Mouse (Mus musculus): ENCODE data around the gene Tmed3. TPM values are rescaled to one million over a fixed set of nuclear protein-coding genes. Genes with fewer than 3 reads are reported as not detected.

Tmed3 gene
- 10 to 100 TPM; 24.0 to 31.5 TPM for total RNA-seq (2021)
- long read RNA-seq, experiment 1, transcript Tmed3-201 (3 exons, 1,346 nt): major isoform, 30 of 30 reads
- long read RNA-seq, experiment 1, partial matches to known transcripts: 0 of 30 reads
- long read RNA-seq, experiment 1, other reads (novel, unspliced or antisense): 0 of 30 reads
- long read RNA-seq, experiment 2, transcript Tmed3-201 (3 exons, 1,346 nt): major isoform, 29 of 29 reads
- long read RNA-seq, experiment 2, partial matches to known transcripts: 0 of 29 reads
- long read RNA-seq, experiment 2, other reads (novel, unspliced or antisense): 0 of 29 reads

DNA sequence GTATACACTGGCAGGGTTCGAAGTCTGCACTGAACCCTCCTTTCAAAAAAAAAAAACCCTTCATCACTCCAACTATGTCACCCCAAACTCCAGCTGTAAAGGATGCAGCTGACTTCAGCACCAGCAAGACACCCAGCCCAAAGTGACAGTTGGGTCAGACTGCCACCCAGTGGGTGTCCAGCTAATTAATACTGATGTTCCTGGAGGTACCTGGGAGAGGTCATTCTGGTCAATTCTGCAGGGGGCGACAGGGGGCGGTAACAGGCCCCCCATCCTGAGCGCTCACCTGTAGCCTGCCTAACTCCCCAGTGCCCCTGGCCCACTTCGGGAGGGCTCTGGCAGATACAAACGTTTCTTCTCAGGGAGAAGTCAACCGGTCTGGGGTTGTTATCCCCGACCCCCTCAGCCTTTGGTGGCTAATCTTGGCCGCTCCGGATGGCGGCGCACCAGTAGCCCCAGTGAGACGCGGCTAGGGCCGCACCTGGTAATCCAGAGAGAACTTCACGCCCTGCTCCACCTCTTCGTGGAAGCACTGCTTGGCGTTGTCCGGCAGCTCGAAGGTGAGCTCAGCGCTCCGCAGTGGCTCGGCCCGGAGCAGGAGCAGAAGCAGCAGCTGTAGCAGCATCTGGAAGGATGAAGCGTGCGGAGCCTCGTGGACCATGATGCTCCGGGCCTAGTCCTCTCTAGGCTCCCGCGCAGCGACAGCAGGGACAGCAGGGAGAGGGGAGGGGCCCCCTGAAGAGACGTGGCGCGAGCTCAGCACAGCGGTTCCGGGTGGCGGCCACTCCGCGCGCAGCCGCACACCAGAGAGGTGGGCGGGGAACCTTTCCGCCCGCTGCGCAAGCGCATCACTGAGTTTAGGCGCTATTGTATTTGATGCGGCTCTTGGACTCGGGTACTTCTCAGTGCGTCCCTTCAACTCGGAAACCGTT lies at the start of gene Tmed3:
Gene Tmed3 (minus strand): TSS at position 804 of the 932 bp plus-strand sequence.
- intact Hi-C loops (cut with DNase I; ENCODE audit: low total_unique reads): no loop called here
- DNase-seq: peak; percentile 91

DNA sequence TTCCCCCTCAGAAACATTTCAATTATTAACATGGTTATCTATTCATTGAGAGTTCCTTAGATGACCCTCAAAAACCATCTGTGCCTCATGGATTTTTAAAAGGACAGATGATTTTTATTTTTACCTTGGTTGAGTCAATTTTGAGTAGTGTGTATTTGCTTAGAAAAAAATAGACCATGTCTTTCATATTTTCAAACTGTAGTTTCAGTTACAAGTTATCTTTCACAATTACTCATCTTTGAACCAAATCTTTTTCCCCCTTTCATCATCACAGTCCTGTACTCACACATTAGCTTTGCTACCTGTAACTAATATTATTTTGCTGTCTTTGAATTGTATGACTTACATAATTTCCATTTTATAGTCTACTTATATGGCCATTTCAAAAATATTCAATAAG lies 35.2 kb upstream of the Tmed3 start:
- intact Hi-C loops (cut with DNase I; ENCODE audit: low total_unique reads): no loop called here
- DNase-seq: no peak

DNA sequence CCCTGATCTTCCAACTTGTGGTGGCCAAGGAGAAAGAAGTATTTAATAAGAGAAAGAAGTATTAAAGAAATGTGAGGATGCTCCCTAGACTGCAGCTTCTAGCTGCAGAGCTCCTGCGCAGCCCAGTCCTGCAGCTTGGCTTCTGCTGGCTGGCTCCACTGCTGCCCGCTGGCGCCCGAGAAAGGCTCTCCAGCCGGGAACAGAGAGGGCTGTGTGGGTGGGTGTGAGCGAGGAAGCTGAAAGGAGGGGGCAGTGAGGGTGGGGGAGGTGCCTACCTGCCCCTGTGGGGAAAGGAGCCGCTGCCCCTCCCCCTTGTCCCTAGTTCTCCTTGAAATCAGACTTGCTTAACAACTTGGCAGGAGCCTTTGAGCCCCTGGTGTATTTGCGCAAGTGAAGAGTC lies 33.4 kb upstream of the Tmed3 start, which contains the start of gene Ankrd34c:
Gene Ankrd34c (minus strand): TSS at position 181 of the 400 bp plus-strand sequence.
- intact Hi-C loops (cut with DNase I; ENCODE audit: low total_unique reads): no loop called here
- DNase-seq: no peak

DNA sequence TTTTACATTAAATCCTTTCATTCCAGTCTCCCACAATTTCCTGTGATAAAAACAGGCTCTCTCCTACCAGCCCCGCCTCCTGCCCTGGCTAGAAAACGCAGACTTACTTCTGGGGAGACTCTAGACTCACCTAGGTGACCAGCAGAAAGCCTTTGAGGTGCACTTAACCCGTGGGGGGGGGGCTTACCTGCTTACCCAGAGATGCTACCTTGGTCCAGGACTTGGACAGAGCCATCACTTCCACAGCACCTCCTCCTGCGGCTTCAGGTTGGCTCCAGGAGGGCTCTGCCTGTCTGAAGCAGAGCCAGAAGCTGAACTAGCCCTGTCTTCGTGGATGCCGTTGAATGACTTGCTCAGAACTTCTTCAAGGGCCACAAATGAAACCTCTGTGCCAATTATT lies 33.0 kb upstream of the Tmed3 start:
- no peak for DNase-seq
- intact Hi-C loops (cut with DNase I; ENCODE audit: low total_unique reads): no loop called here

DNA sequence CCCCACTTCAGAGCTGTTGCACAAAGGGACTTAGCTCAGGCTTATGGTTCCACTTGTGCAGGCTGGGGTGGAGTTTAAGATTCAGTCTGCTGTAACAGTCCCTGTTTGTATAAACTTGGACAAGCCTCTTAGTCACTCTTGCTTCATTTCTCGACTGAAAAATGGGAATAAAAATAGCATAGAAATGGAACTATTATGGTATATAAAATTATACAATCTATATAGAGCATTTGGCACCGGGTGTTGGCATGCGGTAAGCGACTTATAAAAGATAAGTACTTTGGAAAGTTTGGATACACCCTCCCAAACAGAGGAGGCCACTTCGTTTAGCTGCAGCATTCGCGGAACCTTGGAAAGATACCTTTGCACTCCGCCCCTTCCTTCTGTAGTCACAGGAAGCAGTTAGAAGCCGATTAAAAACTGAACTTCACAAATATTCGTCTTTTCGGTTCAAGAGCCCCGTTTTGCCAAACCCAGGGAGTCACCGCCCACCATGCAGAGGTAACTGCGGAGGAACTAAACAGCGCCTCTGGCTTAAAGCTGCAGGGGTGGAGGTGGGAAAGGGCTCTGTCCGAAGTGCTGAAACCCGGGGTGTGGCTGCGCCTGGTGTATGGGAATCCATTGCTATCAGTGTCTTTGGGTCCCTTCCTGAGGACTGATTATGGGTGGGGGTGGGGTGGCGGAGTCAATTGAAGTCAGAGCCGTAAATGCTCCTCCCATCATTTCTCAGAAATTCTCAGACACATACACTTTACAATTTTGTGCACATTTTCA lies 32.3 kb upstream of the Tmed3 start:
- peak; percentile 18 for DNase-seq
- intact Hi-C loops (cut with DNase I; ENCODE audit: low total_unique reads): no loop called here

DNA sequence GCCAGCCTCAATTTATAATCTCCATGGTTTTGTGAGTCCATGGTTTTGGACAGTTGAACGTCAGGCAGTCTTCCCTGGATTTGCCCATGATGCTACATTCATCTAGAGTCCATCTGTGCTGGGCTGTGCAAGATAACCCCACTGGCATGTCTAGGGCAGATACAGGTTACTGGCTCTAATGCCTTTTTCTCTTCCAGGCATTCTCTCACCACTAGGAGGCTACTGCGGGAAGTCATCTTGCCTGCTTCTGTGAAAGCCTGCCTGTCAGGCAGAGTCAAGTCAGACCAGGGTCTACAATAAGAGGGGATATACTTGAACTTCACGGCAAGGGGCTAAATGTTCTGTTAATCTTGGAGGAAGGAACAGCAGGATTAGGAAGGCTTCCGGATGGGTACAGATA lies 2.0 kb upstream of the Tmed3 start:
- DNase-seq: no peak
- intact Hi-C loops (cut with DNase I; ENCODE audit: low total_unique reads): no loop called here

DNA sequence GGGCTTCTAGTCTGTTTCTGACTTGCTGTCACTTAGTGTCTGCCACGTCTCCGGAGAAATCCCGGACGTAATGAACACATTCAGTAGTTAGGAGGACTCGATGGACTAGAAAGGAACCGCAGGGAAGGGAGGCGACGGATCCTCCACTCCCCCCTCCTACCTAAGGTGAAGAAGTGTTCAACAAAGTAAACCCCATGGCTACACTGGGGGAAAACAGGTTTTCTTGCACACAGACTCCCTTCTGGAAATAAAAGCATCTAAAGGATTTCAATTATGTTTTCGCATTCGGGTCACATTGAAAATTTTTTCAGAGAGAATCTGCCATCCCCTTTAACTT lies 297 bp upstream of the Tmed3 start:
- no peak for DNase-seq
- intact Hi-C loops (cut with DNase I; ENCODE audit: low total_unique reads): no loop called here

DNA sequence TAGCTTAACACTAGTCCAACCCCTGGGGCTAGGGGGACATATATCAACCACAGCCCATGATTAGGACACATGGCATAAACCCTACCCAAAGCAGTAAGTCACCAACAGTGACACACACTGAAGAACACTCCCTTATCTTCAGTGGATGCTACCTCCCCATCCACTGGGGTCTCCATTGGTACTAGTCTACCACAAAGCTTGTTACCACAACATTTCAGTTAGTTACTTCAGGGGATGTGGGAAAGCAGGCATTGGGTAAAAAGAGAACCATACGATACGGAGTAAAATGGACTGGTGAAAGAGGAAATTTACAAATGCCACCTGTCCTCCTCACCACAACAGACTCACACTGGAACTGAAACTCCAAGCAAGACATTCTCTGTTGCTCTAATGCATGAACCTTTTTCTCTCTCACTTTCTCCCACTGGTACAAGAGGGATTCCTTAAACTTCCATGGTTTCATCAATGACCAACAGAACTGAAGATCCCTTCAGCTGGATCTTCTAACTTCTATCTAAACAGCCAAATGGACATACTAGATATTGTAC lies 3.9 kb downstream of the Tmed3 start:
- DNase-seq: no peak
- intact Hi-C loops (cut with DNase I; ENCODE audit: low total_unique reads): no loop called here

DNA sequence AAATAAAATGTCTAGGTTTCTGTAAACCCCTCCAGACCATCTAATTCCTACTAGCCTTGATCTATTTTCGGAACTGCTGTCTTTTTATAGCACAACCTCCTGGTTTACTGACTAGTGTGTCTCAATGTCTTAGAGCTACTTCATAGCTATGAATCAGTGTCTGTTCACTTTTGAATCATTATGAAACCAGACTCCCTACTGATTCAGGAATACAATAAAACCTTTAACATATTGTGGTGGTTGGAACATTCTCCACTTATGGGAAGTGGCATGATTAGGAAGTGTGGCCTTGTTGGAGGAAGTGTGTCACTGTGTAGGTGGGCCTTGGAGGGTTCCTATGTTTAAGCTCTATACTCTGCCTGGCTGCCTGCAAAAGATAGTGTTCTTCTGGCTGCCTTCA lies 9.7 kb downstream of the Tmed3 start:
- DNase-seq: no peak
- intact Hi-C loops (cut with DNase I; ENCODE audit: low total_unique reads): no loop called here

DNA sequence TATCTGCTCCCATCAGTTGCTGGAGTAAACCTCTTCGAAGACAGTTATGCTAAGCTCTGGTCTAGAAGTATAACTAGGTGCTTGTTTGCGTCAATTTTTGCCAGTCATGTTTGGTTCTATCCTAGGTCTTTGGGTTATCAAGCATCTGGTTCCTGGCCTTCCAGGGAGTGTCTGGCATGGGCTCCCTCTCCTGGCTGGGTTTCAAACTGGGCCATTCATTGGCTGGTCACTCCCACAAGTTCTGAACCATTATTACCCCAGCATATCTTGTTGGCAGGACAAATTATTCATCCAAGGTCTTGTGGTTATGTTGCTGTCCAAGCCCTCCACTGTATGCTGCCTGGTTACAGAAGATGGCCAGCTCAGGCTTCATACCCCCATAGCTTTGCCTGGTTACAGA lies 11.2 kb downstream of the Tmed3 start:
- intact Hi-C loops (cut with DNase I; ENCODE audit: low total_unique reads): no loop called here
- DNase-seq: no peak

DNA sequence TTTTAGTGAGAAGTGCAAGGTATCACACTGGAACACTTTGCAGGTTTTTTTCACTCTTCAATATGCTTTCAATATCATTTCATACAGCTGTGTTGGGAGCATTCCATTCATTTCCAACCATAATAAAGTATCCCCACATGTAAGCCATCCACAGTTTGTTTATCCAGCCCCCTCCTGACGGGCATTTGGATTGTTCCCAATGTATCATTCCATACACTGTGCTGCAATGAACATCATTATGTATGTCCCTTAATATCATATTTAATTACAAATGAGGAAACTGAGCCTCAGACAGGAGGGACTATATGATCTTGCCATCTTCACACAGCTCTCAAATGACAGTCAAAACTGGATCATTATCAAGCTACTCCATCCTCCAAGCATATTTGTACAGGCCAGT lies 15.7 kb downstream of the Tmed3 start:
- no peak for DNase-seq
- intact Hi-C loops (cut with DNase I; ENCODE audit: low total_unique reads): no loop called here

DNA sequence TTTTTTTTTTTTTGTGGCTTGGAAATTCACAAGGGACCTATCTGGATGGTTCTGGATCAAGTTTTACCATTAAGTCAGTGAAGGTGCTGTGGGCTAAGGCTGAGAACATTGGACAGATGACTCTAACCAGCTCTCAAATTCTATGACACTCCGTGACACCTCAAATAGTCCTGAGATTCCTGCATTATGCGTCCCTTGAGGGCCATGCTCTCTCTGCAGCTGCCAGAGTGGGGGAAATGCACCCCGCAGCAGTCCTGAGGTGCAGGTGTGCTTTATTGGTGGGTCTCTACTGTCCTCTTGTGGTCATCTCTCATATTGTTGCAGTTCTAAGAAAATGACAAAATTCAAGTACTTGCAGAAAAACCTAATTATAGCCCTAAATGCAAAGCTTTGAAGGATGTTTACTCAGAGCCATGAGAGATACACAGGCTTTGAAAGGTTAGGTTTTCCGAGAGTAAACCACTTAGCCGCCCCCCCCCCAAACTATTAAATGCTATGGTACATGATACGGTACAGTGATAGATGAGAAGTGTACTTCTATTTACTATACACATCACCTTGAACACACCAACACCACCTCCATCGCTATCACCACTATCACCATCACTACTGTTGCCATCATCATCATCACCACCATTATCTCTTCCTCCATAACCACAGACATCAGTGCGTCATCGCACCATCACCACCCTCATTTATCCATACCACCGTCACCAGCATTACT lies 17.2 kb downstream of the Tmed3 start:
- intact Hi-C loops (cut with DNase I; ENCODE audit: low total_unique reads): no loop called here
- DNase-seq: no peak

DNA sequence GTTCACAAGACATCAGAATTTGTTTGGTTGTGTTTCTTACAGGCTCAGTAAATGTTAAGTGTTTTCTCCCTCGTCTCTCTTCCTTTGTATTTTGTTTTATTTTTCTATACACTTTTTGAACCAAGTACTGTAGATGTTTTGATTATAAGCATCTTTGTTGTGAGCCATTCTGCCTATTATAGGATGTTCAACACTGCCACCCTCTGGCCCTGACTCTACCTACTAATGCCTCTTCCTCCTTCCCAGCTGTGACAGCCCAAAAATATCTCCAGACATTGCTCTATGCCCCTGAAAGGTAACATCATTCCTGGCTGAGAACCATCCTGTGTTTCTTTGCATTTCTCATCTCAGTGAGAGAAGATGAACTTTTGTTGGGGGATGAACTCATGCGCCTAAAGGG lies 18.6 kb downstream of the Tmed3 start:
- intact Hi-C loops (cut with DNase I; ENCODE audit: low total_unique reads): no loop called here
- DNase-seq: no peak

DNA sequence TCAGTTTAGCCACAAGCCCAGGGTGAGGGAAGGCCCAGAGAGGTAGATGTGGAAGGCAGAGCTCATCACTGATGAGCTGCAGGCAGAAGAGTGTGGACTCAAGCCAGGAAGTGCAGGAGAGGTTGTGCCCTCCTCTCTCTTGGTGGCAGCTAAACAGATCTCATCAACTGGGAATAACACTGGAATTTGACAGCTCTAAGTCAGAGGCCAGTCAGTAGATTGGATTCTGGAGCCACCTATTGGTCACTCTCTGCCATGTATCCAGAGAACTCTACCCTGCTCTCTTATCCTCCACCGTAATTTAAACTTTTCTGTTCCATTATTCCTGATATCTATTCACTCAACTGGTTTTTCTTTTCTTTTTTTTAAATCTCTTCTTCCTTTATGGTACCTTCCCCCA lies 25.9 kb downstream of the Tmed3 start:
- no peak for DNase-seq
- intact Hi-C loops (cut with DNase I; ENCODE audit: low total_unique reads): no loop called here

DNA sequence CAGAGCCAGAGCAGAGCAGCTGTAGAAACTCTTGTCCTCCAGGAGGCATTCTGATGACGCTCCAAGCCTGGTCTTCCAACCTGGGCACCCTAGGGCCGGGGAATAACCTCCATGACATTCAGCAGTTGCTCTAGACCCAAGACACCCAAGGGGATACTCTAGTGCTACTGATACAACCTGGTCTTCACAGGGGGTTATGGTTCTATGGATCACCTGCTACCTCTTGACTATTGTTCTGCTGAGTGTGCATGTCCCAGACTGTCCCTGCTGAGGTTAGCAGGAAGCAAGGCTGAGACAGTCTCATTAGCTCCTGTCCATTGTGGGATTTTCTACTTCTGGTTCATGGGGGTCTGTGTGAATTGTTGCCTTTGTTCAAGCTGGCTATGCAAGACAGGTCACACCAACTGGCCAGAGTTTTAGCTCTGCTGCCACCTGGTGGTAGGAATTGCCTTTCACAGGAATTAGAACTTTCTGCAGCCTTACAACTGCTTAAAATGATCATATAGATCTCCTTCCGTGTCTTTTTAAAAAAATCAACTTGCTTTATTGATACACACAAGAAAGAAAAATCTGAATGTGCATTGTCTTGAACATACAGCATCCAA lies 30.8 kb downstream of the Tmed3 start:
- peak; percentile 56 for DNase-seq
- intact Hi-C loops (cut with DNase I; ENCODE audit: low total_unique reads): no loop called here

DNA sequence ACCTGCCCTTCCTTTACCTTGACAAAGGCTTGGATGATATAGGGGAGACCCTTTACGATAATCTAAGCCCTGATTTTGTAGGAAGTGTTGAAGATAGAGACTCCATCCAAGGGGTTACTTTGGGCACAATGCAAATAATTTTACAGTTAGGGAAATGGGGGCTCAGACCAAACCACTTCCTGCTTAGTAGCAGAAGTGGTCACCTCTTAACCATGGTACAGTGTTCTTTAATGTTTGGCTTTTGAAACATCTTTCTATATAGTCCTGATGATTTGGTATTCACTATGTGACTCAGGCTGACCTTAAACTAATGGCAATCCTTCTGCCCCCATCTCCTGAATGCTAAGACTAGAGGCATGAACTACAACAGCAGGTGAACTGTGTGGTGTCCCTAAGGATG lies 31.5 kb downstream of the Tmed3 start:
- intact Hi-C loops (cut with DNase I; ENCODE audit: low total_unique reads): no loop called here

DNA sequence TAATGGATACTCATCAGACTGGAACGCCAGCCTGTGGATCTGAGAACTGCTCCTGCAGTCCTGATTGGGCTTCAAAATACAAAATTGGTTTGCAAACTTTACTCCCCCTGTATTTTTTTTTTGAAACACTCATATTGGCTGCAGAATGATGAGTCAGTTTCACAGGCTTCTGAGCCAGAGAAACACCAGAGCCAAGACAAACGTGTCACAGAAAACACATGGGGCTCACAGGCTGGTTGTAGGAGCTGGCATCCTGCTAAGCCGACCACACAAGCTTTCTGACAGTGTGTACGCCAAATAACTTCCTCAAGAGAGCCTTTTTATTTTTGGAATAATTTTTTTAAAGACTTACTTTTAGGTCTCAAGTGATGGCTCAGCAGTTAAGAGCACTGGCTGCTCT lies 35.0 kb downstream of the Tmed3 start:
- no peak for DNase-seq
- intact Hi-C loops (cut with DNase I; ENCODE audit: low total_unique reads): no loop called here

More for the DNA sequence above, 31.5 kb downstream of the Tmed3 start:
- DNase-seq: no peak

DNA sequence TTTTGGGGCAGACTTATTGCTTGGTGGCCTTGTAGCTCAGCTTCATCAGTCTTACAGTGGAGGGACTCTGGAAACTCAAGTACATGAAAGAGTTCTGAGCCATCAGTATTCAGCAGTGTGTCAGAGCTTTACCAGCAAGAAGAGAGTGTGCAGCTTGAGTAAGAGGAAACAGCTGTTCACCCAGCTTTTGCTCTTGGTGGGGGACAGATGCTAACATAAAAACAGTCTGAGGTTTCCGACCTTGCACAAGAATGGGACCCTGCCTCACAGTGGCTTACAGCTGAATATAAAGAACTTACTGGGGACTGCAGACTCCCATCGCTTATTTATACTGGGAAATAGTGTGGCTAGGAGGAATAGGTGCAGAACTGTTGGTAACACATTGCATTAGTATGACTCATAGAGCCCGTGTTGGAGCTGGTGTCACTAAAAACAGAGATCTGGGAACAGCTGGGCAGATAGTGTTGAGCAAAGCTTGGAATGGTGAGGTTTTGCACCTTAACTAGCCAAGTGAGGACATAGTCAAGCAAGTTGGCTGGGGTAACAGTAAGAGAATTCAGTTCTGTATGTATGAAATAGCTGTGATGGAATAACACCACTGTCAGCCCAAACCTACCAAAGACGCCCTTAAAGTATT lies 37.4 kb downstream of the Tmed3 start:
- intact Hi-C loops (cut with DNase I; ENCODE audit: low total_unique reads): no loop called here
- no peak for DNase-seq

DNA sequence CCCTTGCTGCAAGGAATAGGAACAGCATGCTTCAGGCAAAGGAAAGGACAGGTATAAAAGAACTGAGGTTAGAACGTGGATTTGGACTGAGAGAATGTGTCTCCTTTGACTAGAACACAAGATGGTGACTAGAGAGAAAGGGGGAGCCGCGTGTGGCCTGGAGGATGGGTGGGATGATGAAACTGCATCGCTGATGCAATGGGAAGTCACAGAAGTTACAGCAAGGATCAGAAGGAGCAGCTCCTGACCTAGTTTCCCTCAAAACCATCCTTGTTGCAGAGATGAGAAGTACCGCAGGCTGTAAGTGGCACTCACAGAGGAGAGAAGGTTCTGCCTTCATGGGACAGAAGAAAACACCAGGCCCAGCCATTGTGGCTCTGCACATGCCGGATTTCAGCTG lies 54.0 kb downstream of the Tmed3 start:
- DNase-seq: no peak
- intact Hi-C loops (cut with DNase I; ENCODE audit: low total_unique reads): no loop called here
